Mouse (Mus musculus) adrenal gland, postnatal 36 days (tissue): ENCODE results near the gene Fcer1g. TPM values are rescaled to one million over a fixed set of nuclear protein-coding genes. Genes with fewer than 3 reads are reported as not detected.

Experiments used
- DNase-seq, 2 experiments: peaks; one replicate each; pipeline ENCODE4 v3.0.0; 2021; ENCODE audit warnings: mixed read lengths in 1 of 2
- total RNA-seq, 2 experiments: library from RNA; stranded (reverse); gene quantifications; 2 replicates each; pipeline ENCODE4 v1.2.3; 2021

Fcer1g gene
- total RNA-seq, 2 experiments from 2014 or later, result 15.2 to 20.4 TPM

GRCm38 (mm10) chr1:171216241-171216955 is 17.8 kb downstream of the Fcer1g start:
- no peak for DNase-seq

- no peak for DNase-seq
Measured at GRCm38 (mm10) chr1:171213801-171214496, 20.2 kb downstream of the Fcer1g start, which contains the start of gene Nr1i3. Nr1i3 (plus strand) TSS chr1:171213970.

- no peak for DNase-seq
Measured at GRCm38 (mm10) chr1:171212854-171213253, 21.3 kb downstream of the Fcer1g start.

GRCm38 (mm10) chr1:171209409-171209808 is 24.8 kb downstream of the Fcer1g start:
- no peak for DNase-seq

- no peak for DNase-seq
Measured at GRCm38 (mm10) chr1:171205704-171206493, 28.3 kb downstream of the Fcer1g start.

GRCm38 (mm10) chr1:171204249-171204644 is 29.9 kb downstream of the Fcer1g start:
- no peak for DNase-seq

- DNase-seq, result no peak
Measured at GRCm38 (mm10) chr1:171203471-171204248, 30.5 kb downstream of the Fcer1g start.

GRCm38 (mm10) chr1:171200769-171201168 is 33.4 kb downstream of the Fcer1g start:
- DNase-seq, result no peak

GRCm38 (mm10) chr1:171199532-171199931 is 34.6 kb downstream of the Fcer1g start:
- DNase-seq, result no peak

- peak; percentile 77 to 80 for DNase-seq
Measured at GRCm38 (mm10) chr1:171195887-171196397, 38.2 kb downstream of the Fcer1g start, which contains the start of gene Pcp4l1. Pcp4l1 (minus strand) TSS chr1:171196268.

- no peak for DNase-seq
Measured at GRCm38 (mm10) chr1:171195046-171195822, 38.9 kb downstream of the Fcer1g start.

- DNase-seq, result no peak
Measured at GRCm38 (mm10) chr1:171193911-171194830, 40.0 kb downstream of the Fcer1g start.

- DNase-seq, result peak in 1 of 2 experiments; percentile 22
Measured at GRCm38 (mm10) chr1:171193093-171193840, 40.9 kb downstream of the Fcer1g start.

- DNase-seq, result peak in 1 of 2 experiments; percentile 16
Measured at GRCm38 (mm10) chr1:171192283-171192682, 41.9 kb downstream of the Fcer1g start.

- DNase-seq, result no peak
Measured at GRCm38 (mm10) chr1:171190832-171191231, 43.3 kb downstream of the Fcer1g start.

- DNase-seq, result no peak
Measured at GRCm38 (mm10) chr1:171189476-171190114, 44.6 kb downstream of the Fcer1g start.

- DNase-seq, result peak in 1 of 2 experiments; percentile 19
Measured at GRCm38 (mm10) chr1:171189046-171189445, 45.1 kb downstream of the Fcer1g start.
